Mouse (Mus musculus) cerebellum, adult 9-11 months (tissue): Measurements from ENCODE around the gene Myl3.

Experiments used
- DNase-seq: peaks from one replicate; pipeline ENCODE4 v3.0.0; 2022

The Myl3 gene

GRCm38 (mm10) chr9:110741711-110742294 lies at the start of gene Myl3:
Gene Myl3, plus strand, starts transcription at chr9:110741861.
- DNase-seq: no peak

- no peak for DNase-seq
These were observed 46.4 kb upstream of the Myl3 start for GRCm38 (mm10) chr9:110695165-110695755.

DNA sequence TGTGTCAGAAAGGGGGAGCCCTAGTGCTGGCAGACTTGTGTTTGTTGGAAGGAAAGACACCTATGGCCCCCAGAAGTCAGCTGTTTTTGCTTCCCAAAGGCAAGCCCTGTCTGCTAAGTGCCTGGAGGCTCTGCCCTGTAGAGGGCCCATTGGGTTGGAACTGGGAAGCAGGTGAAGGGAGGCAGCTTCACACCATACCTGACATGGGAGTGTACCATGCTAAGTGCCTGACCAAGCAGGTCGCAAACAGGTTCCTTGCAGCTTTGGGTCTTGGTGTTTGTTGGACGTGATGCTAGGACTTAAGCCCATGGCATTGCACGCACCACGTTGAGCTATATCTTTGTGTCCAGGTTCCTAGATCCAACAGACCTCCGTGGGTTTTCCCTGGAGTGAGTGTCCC lies 45.2 kb upstream of the Myl3 start:
- DNase-seq: no peak

GRCm38 (mm10) chr9:110697465-110697864 lies 44.2 kb upstream of the Myl3 start:
- DNase-seq: peak; percentile 68

- DNase-seq: no peak
These were observed 42.1 kb upstream of the Myl3 start for GRCm38 (mm10) chr9:110699574-110699973.

DNA sequence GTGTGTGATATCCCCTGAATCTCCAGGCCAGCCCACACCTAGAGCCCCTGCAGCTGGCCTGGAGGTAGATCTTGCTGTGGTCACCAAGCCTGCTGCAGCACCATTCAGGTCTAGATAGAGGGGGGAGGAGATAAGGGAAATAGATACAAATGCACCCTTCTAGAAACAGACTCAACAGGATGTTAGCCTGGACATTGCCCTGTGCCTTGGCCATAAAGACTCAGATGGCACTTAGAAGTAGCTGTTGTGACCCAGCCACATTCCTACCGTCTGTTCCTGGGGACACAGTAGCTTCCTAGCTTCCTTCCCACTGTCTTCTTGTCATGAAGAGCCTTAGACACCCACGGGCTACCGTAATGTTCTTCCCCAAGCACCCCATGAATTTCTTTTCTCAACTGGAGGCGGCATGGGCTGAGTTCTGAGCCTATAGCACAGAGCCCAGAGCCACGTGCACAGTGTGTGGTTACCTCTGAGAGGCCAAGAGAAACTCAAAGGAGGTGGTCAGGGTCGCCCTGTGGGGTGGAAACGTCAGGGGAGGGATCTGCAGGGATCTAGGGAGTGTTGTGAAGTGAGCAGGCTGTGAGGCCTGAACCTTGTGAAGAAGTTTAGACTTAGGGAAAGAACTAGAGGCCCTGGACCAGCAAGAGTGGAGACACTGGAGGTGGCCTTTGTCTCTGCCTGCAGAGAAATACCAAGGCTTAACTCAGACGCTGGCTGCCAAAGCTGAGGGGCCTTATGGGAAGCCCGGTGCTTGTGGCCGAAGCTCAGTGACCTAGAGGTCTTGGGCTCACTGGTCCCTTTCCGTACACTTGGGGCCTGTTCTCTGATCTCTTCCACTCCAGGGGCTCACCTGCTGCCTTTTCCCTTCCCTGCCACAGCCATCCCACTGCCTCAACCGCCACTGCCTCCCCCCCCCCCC lies 40.3 kb upstream of the Myl3 start:
- no peak for DNase-seq

- no peak for DNase-seq
These were observed 38.8 kb upstream of the Myl3 start for GRCm38 (mm10) chr9:110702848-110703247.

DNA sequence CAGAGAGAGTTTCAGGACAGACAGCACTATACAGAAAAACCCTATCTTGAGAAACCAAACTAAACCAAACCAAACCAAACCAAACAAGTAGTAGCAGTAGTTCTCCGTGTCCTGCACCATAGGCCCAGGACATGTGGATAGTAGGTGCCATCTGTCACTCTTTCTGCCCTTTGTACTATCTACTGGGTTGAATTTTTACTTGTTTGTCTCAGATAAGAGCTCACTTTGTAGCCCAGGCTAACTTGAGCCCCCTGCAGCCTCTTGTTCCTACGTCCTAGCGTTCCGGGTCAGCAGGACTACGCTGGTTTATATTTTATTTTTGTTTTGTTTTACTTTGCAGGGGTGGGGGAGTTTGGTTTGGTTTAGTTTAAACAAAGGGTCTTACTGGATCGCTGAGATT lies 37.7 kb upstream of the Myl3 start:
- DNase-seq: no peak

DNA sequence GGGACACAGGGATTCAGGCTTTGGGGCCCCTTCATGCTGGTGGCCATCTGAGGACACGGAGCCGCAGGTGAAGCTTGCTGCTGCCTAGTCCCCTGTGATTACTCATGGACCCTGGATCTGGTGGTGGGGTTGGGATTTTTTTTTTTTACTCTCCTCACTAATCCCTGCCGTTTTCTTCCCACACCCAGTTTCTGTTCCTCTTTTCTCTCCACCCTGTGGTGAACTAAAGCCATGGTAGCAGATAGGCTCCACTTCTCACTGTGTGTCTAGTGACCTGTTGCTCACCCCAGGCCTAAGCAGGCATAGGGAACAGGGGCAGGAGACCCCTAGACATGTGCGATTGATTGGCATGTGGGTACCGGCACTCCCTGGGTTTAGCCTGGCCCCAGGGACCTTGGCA lies 34.9 kb upstream of the Myl3 start:
- DNase-seq: no peak

- DNase-seq: peak; percentile 79
These were observed 31.9 kb upstream of the Myl3 start for GRCm38 (mm10) chr9:110709640-110710258.

DNA sequence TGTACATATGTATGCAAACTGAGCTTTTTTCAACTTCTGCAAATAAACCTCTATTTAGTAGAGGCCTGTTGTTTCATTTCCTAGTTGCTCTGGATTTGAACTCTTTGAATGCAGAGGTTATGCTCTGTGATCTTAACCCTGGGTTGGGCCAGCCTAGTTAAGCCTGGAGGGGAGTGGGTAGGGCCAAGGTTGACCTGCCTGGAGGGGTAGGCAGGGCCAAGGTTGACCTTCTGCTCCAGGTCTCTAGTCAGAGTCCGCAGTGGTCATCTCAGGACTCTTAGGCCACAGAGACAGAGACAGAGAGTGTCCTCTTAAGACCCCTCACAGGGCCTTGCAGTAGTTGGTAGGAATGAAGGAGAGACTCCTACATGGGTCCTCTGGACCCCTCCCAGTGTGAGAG lies 30.1 kb upstream of the Myl3 start:
- DNase-seq: no peak

DNA sequence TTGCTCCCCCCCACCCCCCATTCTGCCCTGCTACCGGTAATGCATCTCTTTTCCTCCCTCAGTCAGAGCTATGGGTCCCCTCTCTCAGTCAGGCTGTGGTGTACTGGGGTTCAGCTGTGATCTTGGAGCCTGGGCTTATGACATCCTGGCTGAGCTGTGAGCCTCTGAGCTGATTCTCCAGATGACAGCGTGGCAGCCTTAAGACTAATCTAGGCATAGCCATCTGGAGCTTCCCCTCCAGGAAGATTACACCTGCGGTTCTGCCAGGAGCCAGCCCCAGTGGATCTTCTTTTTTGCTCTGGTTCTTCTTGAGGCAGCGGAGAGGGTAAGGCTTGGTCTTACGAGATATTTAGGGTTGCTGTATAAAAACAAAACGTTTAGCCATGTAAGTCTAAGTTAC lies 29.7 kb upstream of the Myl3 start:
- no peak for DNase-seq

DNA sequence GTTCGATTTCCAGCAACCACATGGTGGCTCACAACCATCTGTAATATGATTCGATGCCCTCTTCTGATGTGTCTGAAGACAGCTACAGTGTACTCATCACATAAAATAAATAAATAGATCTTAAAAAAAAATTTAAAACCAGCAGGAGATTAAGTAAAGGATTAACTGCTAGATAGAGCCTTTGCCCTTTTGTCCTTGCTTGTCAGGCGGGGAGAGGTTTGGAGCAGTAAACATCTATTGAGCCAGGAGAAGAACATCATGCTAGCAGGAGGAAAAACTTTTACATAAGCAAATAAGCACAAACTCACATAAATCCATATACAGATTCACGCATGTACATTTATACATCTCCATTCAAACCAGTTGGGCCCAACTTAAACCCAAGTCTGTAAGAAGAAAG lies 29.1 kb upstream of the Myl3 start:
- no peak for DNase-seq

- DNase-seq: no peak
These were observed 28.3 kb upstream of the Myl3 start for GRCm38 (mm10) chr9:110713389-110713788.

DNA sequence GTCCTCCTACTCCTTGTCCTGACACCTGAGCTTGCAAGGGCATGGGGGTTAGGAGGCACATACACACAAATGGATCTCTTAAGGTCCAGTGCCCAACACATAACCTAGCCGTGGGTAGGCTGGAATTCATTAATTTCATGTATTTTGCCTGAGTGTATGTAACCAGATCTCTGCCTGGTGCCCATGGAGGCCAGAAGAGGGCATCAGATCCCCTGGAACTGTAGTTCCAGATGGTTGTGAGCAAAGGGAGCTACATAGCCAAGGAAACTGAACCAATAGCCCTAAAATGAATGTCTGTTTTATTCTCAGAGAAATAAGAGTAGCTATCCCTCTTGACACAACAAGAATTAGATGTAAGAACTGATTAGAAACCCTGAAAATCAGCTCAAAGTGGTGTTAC lies 26.2 kb upstream of the Myl3 start:
- no peak for DNase-seq

DNA sequence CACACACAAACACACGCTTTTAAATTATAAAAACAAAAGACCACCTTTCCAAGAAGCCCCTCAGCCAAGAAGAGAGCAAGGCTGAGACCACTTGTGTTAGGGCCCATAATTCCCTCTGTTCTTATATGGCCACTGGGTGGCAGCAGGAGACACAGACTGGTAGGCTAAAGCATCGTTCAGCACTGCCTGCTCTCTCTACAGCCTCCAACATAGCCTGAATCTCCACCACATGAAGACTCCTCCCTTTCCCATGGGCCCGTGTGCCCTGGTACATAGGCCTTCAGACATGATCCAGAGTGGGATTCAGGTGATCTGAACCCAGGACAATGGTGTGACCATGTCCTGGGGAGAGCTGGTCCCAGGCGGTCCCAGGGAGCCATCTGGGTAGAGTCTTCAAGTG lies 24.9 kb upstream of the Myl3 start:
- no peak for DNase-seq

DNA sequence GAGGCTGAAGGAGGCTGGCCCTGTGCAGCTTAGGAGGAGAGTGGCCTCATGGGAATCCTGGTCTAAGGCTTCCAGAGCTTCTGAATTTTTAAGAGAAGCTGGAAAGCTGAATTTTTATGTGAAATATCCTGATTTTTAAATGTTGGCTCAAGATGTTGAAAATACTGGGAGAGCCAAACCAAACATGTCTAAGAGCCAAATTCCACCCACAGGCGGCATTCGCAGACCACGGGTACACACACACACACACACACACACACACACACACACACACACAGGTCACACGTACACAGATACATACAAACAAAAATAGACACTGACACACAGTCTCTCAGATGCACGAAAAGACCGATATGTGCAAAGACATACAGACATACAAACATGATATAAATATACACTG lies 23.6 kb upstream of the Myl3 start:
- no peak for DNase-seq

DNA sequence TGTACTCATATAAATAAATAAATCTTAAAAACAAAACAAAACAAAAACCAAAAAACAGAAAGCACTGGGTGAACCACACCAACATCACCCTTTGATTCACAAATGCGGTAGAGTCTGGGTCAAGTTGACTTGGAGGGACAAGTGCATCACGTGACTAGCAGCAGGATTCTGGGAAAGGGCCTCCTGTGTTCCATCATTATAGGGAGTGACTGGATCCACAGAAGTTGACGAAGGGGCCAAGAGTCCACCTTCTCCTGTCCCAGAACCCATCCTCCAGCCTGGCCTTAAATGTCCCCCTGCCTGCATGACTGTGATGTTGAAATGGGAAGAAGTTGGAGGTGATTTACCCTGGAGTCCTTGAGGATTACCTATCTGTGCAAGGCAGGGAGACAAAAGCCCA lies 22.9 kb upstream of the Myl3 start:
- no peak for DNase-seq

- no peak for DNase-seq
These were observed 21.7 kb upstream of the Myl3 start for GRCm38 (mm10) chr9:110719977-110720376.

DNA sequence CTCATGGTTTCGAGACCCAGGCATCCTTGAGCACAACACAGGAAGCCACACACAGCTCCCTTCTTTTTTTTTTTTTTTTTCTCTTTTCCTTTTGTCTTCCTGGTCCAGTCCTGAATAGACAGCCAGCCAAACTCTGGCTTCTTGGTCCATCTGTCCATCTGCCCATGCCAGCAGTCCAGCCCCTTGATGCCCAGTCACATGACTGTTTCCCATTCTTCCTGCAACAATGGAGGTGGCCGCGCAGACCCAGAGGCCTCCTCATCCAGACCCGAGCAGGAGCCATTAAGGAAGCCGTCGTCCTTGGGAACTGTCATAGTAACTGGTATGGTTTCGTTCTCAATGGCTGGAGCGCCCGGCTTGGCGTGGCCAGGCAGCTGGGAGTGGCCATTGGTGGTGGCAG lies 19.6 kb upstream of the Myl3 start:
- no peak for DNase-seq

DNA sequence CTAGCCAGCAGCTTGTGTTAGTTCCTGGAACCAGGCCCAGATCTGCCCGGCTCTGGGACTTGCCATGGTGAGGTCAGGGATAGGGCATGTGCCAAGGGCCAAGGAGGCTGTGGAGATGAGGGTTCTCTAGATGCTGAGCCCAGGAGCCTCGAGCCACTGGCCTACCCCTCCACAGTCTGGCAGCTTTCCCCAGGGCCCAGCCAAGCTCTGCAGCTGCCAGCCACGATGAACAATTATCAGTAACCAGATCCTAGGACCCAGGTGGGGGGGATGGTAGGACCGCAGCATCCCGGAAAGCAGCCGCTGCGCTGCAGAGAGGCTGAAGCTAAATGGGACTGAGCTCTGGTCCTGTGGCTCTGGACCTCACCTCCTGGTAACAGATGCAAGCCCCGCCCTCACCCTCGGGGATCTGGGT lies 15.9 kb upstream of the Myl3 start:
- peak; percentile 40 for DNase-seq

DNA sequence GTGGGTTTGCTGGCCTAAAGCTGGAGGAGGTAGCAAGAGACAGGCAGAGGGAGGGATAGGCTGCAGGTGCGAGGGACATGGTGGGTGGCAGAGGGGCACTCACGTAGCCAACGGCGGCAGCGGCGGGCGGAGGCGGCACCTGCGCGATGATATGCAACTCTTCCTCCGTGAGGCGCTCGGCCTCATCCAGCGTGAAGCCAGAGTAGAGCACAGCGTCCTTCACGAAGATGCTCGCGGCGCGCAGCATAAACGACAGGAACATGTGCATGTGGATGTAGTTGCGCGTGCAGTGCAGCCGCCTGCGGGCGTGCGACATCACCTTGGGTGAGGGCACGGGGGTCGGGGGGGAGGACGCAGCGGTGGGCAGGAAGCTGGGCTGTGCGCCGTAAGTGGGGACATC lies 14.8 kb upstream of the Myl3 start:
- no peak for DNase-seq

GRCm38 (mm10) chr9:110729841-110730240 lies 11.8 kb upstream of the Myl3 start:
- DNase-seq: no peak

- no peak for DNase-seq
These were observed 9.8 kb upstream of the Myl3 start for GRCm38 (mm10) chr9:110731859-110732258.
